Mouse (Mus musculus): ENCODE measurements around the gene Zfp335.
A peak's percentile ranks its signal among the peaks of the same experiment; 100 is the strongest.
"Not testable (repeated sequence)": the region's sequence is repeated elsewhere in the genome, so short reads cannot be mapped to it uniquely, and the experiment has no call there.

The Zfp335 gene

GRCm38 (mm10) chr2:164864593-164864992, 47.0 kb downstream of the Zfp335 start:
- no peak for DNase-seq

DNA sequence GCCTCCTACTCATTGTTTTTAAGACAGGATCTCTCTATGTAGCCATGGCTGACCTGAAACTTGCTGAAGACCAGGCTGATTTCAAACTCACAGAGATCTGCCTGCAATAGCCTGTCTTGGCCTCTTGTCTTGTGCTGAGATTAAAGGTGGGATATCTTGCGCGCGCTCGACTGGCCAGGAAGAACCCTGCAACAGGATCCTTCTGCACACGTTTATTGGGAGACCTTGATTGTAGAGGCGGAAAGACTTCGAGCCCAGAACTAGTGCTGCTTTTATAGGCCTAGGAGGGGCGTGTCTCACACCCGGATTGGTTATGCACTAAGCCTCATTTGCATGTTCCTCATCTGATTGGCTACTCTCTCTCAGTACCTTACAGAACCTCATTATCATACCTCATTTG, 48.1 kb downstream of the Zfp335 start:
- not testable (repeated sequence) for DNase-seq

DNA sequence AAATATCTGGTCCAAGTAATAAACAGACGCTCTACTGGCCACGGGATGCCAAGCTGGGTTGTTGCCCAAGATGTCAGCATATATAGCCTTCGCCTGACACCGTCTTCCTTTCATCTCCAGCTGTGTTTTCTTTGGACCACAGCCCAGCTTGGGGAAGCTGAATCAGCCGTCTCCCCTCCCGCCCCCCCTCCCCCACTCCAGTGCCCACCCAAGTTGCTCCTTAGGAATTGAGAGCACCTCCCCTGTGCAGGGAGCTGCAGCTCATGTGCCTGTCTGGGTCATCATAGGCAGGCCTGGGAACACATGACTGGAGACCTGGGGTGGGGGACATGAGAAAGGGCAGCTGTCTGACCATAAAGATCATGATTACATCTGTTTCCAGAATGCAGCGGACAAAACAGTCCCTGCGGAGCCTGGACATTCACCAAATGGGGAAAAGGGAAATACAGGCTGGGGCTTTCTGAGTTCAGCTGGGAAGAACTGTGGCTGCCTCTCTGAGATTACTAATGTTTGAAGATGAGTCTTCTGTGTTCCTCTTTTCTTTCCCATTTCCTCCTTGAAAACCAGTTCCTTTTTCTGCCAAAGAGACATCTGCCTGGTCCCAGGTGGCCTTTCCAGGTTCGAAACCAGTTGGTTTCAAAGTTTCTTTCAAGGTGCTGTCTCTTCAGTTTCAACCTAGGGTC, 49.2 kb downstream of the Zfp335 start:
- DNase-seq = no peak

- DNase-seq = no peak
These were observed 50.5 kb downstream of the Zfp335 start for GRCm38 (mm10) chr2:164861094-164861493.

GRCm38 (mm10) chr2:164859640-164860432, 51.7 kb downstream of the Zfp335 start:
- DNase-seq = no peak

DNA sequence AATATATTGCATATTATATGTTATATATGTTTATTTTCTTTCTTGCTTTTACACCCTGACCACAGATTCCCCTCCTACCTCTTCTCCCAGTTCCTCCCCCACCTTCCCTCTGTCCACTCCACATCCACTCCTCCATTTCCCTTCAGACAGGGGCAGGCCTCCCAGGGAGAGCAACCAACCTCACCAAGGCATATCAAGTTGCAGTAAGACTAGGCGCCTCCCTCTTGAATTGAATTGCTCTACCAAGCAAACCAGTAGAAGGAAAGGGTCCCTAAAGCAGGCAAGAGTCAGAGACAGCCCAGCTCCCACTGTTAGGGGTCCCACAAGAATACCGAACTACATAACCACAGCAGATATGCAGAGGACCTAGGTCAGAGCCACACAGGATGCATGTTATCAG, 52.4 kb downstream of the Zfp335 start:
- no peak for DNase-seq

- DNase-seq = no peak
These were observed 53.6 kb downstream of the Zfp335 start for GRCm38 (mm10) chr2:164857842-164858553.

DNA sequence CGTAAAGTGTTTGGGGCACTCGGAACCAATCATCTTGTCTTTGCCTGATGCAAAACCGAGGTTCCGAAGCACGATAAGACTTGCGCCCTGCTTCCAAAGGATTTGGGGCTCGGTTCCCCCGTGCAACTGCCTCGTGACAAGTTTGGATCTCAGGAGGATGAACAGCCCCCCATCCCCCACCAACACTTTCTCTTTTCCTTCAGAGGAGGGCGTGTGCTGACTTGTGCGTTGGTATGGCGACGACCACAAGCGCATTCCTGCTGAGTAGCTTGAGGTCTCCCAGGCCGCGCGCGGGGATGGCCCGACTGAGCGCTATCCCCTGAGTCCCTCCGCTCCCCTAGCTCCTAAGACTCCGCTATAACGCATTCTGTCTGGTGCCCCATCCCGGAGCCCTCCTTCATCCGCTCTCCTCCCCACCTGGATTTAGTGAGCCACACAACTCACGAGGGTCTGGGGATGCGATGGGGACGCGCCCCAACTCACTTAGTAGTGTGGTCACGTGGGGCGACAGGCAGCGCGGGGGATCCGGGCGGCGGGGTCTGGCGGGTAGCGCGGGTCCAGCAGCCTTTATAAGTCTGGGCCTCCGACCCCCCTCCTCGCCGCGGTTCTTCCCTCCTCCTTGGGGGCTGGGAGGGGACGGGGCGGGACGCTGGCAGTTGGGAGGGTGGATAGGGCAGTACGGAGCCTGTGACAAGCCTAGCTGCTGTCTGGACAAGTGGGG, 54.3 kb downstream of the Zfp335 start, which contains the start of gene Pltp:
Gene Pltp, minus strand, starts transcription at position 611 of the 721 bp plus-strand sequence.
- DNase-seq = peak; percentile 52

DNA sequence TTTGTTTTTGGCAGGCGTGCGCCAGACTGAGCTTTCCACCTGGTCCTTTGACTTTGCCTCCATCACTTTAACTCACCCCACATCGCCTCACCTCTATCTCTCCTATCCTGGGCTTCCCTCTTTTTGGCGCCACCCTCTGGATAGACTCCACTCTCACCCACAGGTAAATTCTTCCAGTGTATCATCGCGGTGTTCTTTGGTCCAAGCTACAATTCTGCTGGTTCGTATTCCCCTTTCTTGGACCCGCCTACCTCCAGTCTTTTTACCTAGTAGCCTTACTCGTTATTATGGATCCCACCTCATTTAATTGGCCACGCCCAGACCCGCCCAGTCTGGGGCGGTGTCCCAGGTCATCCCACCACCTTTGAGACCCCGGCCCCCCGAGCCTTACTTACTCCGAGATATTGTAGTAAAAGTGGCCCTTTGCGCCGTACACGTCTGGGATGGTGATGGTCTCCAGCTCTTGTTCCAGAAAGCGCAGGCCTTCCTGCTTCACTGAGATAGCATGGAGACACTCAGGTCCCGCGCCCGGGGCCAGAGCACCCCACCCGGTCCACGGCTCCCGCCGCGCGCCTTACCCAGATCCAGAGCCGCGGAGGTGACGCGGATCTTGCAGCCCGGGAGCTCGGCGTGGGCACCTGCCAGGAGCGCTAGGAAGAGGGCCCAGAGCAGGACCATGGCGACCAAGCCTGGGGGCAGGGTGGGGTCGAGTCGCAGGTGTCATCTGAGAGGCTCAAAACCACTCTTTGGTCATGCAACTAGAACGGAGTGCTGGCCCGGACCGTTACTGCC, 55.1 kb downstream of the Zfp335 start:
- no peak for DNase-seq

DNA sequence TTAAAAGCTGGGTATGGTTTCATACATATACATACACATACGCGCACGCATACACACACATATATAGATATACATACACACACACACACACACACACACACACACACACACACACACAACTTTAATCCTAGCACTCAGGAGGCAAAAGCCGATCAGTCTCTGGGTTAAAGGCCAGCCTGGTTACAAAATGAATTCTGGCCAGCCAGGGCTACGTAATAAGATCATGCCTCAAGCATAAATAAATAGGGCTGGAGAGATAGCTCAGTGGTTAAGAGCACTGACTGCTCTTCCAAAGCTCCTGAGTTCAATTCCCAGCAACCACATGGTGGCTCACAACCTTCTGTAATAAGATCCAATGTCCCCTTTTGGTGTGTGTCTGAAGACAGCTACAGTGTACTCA, 56.0 kb downstream of the Zfp335 start:
- DNase-seq = not testable (repeated sequence)

DNA sequence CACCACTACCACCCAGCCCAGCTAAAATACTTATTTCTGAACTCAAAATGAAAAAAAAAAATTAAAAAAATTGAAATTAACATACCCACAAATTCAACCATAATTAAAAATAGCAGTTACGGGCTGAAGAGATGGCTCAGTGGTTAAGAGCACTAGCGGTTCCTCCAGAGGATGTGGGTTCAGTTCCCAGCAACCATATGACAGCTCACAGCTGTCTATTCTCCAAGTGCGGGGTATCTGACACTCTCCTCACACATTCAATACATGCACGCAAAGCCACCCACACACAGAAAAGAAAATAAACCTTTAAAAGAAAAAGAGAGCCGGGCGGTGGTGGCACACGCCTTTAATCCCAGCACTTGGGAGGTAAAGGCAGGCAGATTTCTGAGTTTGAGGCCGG, 61.5 kb downstream of the Zfp335 start:
- no peak for DNase-seq

DNA sequence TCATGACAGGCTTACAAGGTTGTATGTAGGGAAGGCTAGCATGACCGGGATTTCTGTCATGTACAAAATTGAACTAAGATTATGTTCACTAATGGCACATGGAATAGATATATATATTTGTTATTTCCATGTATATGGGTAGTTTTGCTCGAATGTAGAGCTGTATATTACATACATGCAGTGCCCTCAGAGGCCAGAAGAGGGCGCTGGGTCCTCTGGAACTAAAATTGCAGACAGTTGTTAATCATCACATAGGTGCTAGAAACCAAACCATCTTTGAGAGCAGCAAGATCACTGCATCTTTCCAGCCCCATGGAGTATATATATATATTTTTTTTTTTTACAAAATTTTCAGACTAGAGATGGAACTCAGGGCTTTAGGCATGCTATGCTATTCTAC, 65.8 kb downstream of the Zfp335 start:
- no peak for DNase-seq
